Mouse (Mus musculus) splenic B cell, adult 2 months (primary cell): ENCODE data around the gene Spata46.

ENCODE experiments used
- DNase-seq: peaks from one replicate; pipeline ENCODE4 v3.0.0-alpha.2; 2011; ENCODE audit warnings: low read depth, low spot score
- H3K27me3 ChIP-seq: 2 replicates; pipeline ENCODE4 v1.6.1; 2012; ENCODE audit warnings: mild to moderate bottlenecking, low read length, moderate library complexity, mixed read lengths; ENCODE audit not compliant: control insufficient read depth, poor library complexity, insufficient read depth, severe bottlenecking
- H3K36me3 ChIP-seq: 2 replicates; pipeline ENCODE4 v1.6.1; 2012; ENCODE audit warnings: mild to moderate bottlenecking, low read length, moderate library complexity, mixed read lengths; ENCODE audit not compliant: control insufficient read depth, poor library complexity, insufficient read depth, severe bottlenecking

Spata46 gene

DNA sequence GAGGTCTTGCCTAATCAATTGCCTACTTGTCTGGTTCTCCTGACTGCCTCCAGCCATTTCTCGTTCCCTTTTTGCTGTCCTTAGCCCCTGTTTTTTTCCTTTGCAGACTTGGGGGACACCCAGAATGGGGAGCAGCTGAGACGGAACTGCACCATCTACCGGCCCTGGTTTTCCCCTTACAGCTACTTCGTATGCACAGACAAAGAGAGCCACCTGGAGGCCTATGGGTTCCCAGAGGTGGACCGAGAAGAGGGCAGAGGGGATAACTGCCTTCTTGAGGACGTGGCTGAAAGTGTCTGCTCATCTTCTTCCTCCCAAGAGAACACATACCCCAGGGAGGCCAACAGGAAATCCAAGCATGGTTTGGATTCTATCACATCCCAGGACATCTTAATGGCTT lies 2.8 kb downstream of the Spata46 start:
- DNase-seq: no peak
- H3K36me3 ChIP-seq: no peaks in the 10 kb centered on the region
- H3K27me3 ChIP-seq: no peaks in the 10 kb centered on the region

DNA sequence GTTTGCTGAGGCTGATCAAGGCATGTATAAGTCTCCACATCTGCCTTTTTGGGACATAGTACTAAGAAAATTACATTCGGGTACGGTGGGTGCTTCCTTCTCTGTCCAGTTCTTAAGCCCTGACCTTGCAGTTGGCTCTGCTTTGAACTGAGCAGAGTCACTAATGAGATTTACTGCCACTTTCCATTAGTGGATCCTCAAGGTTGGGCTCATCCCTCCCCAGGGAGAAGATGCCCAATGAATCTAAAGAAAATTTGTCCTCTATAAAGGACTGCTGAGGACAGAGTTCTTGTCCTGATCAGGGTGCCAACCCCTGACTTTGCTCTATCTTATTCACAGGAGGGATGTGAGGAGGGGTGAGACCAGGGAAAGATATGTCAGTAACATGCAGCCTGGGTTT lies 13.4 kb downstream of the Spata46 start:
- no peaks in the 10 kb centered on the region for H3K36me3 ChIP-seq
- no peak for DNase-seq
- no peaks in the 10 kb centered on the region for H3K27me3 ChIP-seq

DNA sequence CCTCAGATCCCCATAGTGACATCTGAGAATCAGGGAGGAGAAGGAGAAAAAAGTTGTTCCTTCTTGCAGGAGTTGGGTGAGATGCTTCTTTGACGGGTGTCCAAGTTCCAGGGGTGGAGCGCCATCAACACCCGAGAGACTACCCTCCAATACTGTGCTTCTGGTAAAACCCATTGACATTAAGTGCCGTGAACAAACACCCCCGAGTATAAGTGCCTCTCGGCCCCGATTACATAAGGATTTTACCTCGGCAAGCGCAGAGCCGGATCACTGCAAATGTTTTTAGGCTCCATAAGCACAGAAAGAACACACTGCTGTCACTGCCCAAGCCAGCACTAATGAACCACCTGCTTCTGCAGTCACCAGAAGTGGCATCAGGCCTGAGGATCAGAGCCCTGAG lies 14.4 kb downstream of the Spata46 start:
- DNase-seq: no peak
- H3K36me3 ChIP-seq: no peaks in the 10 kb centered on the region
- H3K27me3 ChIP-seq: no peaks in the 10 kb centered on the region

DNA sequence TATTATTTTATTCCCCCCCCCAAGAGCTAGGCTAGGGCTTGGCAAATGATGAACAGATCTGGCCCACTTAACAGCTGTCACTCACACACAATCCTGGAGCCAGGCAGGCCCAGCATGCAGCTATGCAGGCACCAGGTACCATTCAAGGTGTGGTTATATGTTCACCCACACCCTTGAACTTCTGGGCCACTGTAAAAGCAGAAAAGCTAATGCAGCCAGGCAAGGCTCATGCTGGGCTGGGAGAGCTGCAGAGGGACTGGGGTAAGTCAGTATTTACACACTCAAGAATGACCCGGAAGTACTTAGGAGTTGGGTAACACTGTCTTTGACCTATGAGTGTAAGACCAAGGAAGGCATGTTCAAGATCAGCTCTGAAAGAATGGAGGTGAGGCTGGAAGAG lies 15.7 kb downstream of the Spata46 start:
- no peak for DNase-seq
- Histone ChIP-seq H3K36me3 (no peaks in the 10 kb centered on the region), H3K27me3 (no peaks in the 10 kb centered on the region)

DNA sequence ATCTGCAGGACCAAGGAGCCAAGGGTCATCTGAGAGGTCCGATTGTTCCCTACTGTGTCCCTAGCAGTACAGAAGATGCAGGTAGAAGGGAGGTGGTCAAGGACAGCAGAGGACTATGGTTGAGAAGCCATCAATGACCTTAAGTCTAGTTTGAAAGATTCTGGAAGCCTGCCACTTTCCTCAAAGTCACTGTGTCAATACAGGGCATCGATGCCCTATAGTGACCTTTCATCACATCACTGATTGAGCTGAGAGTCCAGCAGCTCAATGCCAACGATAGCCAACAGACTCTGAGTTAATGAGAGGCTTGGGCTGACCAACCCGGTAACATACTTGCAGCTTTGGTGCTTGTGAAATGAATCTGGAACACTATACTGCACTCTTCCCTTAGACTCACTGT lies 16.7 kb downstream of the Spata46 start:
- H3K27me3 ChIP-seq: no peaks in the 10 kb centered on the region
- no peaks in the 10 kb centered on the region for H3K36me3 ChIP-seq
- no peak for DNase-seq

DNA sequence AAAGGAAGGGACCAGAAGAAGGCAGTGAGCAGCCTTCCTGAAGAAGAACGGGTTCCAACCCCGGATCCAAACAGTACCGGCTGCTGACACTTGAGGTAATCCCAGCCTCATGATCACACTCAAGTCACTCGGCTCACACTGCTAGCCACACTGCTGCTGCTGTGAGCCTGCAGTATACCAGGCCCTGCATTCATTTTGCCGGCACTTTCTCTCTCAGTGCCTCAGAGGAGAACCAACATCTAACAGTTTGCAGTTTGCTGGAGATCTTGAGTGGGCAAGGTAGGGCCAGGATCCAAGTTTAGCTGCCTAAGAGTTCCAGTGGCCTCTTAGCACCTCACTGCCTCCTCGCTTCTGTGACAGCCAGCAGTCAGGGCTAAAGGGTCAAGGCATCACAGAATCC lies 23.3 kb downstream of the Spata46 start:
- DNase-seq: no peak
- H3K27me3 ChIP-seq: no peaks in the 10 kb centered on the region
- no peaks in the 10 kb centered on the region for H3K36me3 ChIP-seq

DNA sequence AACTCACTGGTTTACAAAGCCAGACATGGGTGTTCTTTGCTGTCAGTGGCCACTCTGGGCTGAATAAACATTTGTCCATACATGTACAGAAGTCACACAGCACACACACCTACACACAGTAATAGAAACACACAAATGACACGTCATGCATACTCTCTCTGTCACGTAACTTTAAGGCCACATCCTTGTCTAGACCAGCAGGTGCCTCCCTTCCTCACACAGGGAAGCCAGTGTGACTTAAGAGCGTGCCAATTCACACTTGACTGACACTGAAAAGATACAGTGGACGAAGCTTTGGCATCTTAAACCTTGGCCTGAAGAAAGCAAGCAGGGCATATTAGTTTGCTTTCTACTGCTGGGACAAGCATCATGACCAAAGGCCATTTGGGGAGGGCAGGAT lies 24.2 kb downstream of the Spata46 start:
- no peaks in the 10 kb centered on the region for H3K27me3 ChIP-seq
- DNase-seq: no peak
- no peaks in the 10 kb centered on the region for H3K36me3 ChIP-seq

DNA sequence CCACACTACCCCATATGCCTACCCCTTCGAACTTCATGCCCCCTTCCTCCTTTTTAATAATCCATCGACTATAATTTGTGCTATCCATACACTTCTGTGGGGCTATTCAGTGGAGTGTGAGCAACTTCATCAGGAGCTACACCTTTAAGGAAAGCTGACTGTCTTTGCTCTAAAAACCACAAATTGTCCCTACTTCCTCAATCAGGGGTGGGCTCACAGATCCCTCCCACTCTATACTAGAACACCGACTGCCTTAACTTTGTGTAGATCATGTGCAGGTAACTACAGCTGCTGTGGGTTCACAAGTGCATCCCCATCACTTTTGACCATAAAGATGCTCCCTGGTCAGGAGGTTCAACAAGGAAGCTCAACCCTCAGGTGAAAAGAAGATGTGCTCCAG lies 31.3 kb downstream of the Spata46 start:
- no peaks in the 10 kb centered on the region for H3K36me3 ChIP-seq
- H3K27me3 ChIP-seq: no peaks in the 10 kb centered on the region
- no peak for DNase-seq

DNA sequence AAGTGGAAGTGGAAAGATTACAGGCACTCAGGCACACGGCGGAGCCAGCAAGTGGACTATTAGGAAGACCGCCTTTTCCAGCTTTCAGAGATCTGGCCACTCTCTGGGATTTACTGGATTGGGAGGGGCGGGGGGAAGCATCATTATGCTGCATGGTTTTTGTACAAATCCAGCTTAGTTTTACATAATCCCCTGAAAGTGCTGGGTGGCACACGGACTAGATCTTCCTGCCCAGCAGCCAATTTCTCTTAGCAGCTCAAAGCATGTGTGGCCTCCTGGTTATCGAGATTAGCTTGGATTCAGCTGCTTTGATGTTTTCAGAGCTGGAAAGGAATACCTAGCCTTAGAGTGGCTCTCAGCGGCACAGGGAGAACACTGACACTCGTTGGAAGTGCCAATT lies 34.5 kb downstream of the Spata46 start:
- no peak for DNase-seq

DNA sequence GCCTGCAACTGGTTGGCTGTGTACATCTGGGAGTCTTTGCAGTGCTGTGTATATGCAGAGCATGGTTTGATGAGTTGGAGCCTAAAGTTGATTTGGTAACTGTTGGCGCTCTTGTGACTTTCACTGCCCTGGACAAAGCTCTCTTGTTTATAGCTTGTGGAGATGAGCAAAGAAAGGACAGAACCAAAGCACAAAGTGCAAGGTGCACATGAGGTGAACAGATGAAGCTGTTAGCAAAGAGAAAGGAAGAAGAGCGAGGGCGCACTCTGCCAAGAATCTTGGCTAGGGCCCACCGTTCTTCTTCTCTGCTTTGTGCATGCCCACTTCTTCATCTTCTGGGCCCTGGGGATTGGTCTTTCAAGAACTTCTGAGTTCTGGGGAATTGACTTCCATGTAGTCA lies 35.3 kb downstream of the Spata46 start:
- Histone ChIP-seq H3K36me3 (no peaks in the 10 kb centered on the region), H3K27me3 (no peaks in the 10 kb centered on the region)
- DNase-seq: no peak

More for the DNA sequence above, 34.5 kb downstream of the Spata46 start:
- Histone ChIP-seq H3K36me3 (no peaks in the 10 kb centered on the region), H3K27me3 (no peaks in the 10 kb centered on the region)

DNA sequence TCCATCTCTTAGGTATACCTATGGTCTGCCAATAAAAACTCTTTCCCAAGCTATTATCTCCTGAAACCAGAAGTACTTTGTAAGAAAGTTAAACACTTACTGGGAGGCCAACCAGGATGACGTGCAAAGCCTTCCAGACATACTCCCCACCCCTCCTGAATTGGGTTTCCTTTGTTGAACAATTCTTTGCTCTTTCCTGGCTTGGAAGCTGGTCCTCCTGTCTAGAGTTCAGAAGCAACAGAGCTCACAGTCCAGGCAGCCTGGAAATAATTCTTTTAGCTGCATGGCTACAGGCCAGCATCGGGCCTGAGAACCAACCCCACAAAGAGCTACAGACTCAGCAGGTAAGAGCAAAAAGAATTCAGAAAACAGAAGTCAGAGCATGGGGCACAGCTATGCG lies 37.7 kb downstream of the Spata46 start:
- no peaks in the 10 kb centered on the region for H3K36me3 ChIP-seq
- H3K27me3 ChIP-seq: no peaks in the 10 kb centered on the region
- no peak for DNase-seq

DNA sequence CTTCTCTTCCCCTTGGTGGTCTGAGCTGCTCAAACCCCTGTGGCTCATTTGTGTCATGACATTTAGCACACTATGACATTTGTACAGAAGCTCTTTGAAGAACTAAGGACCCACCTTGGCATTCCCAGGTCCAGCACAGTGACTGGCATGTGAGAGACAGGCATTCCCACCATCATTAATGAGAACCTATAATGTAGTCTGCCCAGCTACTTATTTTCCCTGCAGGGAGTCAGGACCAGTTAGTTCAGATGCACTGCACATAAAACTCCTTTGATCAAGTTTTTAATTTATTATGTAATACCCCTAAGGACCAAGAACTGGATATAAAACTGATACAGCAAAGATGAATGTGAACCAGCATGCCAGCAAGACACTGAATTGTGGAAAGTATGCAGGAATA lies 42.5 kb downstream of the Spata46 start:
- Histone ChIP-seq H3K27me3 (no peaks in the 10 kb centered on the region), H3K36me3 (no peaks in the 10 kb centered on the region)

DNA sequence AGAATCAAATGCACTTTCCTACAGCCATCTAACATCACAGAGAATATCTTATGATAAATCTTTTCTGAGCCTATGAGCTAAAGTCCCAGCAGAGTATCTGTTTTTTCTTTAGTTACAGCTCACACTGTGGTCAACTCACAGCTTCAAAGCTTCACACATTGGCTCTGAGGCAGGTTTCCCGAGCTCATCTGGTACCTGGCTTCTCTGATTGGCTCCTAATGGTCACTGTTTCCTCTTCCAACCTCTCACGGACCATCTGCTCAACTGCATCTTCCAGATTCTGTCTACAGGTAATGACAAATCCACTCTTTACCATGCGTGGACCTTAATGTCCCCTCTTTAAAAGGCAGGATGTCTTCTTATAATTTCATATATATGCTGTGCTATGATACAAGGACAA lies 44.7 kb downstream of the Spata46 start:
- Histone ChIP-seq H3K27me3 (no peaks in the 10 kb centered on the region), H3K36me3 (no peaks in the 10 kb centered on the region)
- DNase-seq: no peak

More for the DNA sequence above, 42.5 kb downstream of the Spata46 start:
- DNase-seq: no peak

DNA sequence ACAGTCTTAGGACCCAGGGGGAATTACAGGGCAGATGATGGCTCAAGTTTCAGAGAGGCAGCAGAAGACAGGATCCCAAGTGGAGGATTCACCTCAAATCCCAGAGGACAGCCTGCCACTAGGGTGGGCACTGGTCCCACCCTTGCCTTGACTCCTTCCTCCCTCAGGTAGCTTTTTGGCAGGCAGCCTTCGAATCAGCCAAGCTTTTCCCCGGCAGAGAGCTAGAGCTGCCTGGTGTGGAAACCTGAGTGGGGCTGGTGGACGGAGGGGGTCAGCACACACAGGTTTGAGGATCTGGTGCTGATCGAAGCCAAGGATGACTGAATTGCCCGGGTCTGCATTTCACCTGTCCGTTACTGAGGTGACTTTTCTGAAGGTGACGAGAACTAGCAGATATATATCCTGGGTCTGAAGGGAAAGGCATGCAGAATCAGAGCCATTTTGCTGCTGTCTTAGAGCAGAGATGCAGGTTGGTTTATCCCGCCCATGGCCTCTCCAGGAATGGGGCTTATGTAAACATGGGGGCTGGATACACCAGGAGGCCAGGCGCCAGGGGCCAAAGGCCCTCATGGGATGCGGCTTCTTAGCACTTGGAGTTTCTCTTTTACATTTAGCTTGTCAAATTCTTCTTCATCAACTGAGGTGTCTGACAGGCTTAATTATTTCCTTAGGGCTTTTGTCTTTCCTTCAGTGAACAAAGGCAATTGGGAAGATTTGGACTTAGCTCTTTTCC lies 51.7 kb downstream of the Spata46 start:
- no peak for DNase-seq
- Histone ChIP-seq H3K27me3 (no peaks in the 10 kb centered on the region), H3K36me3 (no peaks in the 10 kb centered on the region)
